Mouse (Mus musculus) skeletal muscle tissue, adult 2 months (tissue): Measurements from ENCODE around the gene Prokr2.
A peak's percentile ranks its signal among the peaks of the same experiment; 100 is the strongest.
"Not testable (repeated sequence)": the region's sequence is repeated elsewhere in the genome, so short reads cannot be mapped to it uniquely, and the experiment has no call there.

Experiments used
- DNase-seq: peaks from one replicate; pipeline ENCODE4 v3.0.0-alpha.2; 2012; ENCODE audit warnings: low read depth, low spot score

Gene Prokr2

GRCm38 (mm10) chr2:132341293-132341692, 44.0 kb downstream of the Prokr2 start:
- DNase-seq = no peak

- no peak for DNase-seq
Measured at GRCm38 (mm10) chr2:132340350-132340749, 44.9 kb downstream of the Prokr2 start.

- DNase-seq = no peak
Measured at GRCm38 (mm10) chr2:132337202-132337601, 48.0 kb downstream of the Prokr2 start.

GRCm38 (mm10) chr2:132323541-132323940, 61.7 kb downstream of the Prokr2 start:
- no peak for DNase-seq

- no peak for DNase-seq
Measured at GRCm38 (mm10) chr2:132320516-132320915, 64.7 kb downstream of the Prokr2 start.

GRCm38 (mm10) chr2:132317178-132317577, 68.1 kb downstream of the Prokr2 start:
- no peak for DNase-seq

GRCm38 (mm10) chr2:132316041-132316808, 69.0 kb downstream of the Prokr2 start:
- DNase-seq = peak; percentile 42

GRCm38 (mm10) chr2:132314057-132314456, 71.2 kb downstream of the Prokr2 start:
- not testable (repeated sequence) for DNase-seq

GRCm38 (mm10) chr2:132313568-132313967, 71.7 kb downstream of the Prokr2 start:
- no peak for DNase-seq

GRCm38 (mm10) chr2:132312616-132313015, 72.6 kb downstream of the Prokr2 start:
- DNase-seq = no peak

- DNase-seq = no peak
Measured at GRCm38 (mm10) chr2:132309398-132309930, 75.8 kb downstream of the Prokr2 start.

- DNase-seq = no peak
Measured at GRCm38 (mm10) chr2:132308829-132309228, 76.4 kb downstream of the Prokr2 start.

GRCm38 (mm10) chr2:132307213-132307843, 77.9 kb downstream of the Prokr2 start:
- DNase-seq = peak; percentile 46

- DNase-seq = no peak
Measured at GRCm38 (mm10) chr2:132305988-132306387, 79.3 kb downstream of the Prokr2 start.

- no peak for DNase-seq
Measured at GRCm38 (mm10) chr2:132305165-132305564, 80.1 kb downstream of the Prokr2 start.

GRCm38 (mm10) chr2:132301436-132301835, 83.8 kb downstream of the Prokr2 start:
- DNase-seq = no peak

- DNase-seq = no peak
Measured at GRCm38 (mm10) chr2:132298250-132298649, 87.0 kb downstream of the Prokr2 start.

- no peak for DNase-seq
Measured at GRCm38 (mm10) chr2:132293694-132294450, 91.4 kb downstream of the Prokr2 start.

- no peak for DNase-seq
Measured at GRCm38 (mm10) chr2:132292083-132292482, 93.2 kb downstream of the Prokr2 start.

GRCm38 (mm10) chr2:132291265-132291664, 94.0 kb downstream of the Prokr2 start:
- DNase-seq = peak; percentile 70

GRCm38 (mm10) chr2:132290808-132291207, 94.4 kb downstream of the Prokr2 start:
- no peak for DNase-seq

- not testable (repeated sequence) for DNase-seq
Measured at GRCm38 (mm10) chr2:132289213-132289612, 96.0 kb downstream of the Prokr2 start.
